Mouse (Mus musculus): Measurements from ENCODE around the gene Tmem115.

DNA sequence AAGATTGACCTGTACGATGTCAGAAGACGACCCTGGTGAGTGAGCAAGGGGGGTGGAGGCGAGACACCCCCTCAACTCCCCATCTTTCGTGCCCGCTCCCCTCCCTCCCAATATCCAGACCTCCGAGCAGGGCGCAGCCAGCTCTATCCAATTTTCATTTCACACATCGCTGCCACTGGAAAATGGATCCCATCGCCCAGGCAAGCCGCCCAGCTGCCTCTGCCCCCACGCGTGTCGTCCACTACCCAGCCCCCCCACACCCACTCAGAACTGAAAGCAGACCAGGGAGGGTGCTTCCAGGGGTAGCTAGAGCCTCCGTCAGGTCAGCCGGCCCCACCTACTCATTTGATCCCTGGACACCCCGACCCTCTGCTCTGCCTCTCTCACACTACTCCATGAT is 21.4 kb upstream of the Tmem115 start:
- TF ChIP-seq POLR2A (IDR thresholded peaks at IDR 0.05; ENCODE audit: insufficient read depth, low read depth, low read length) (no peak), CTCF (IDR thresholded peaks at IDR 0.05) (no peak)
